Mouse (Mus musculus): ENCODE results near the gene Gstt1. TPM values are rescaled to one million over a fixed set of nuclear protein-coding genes. Genes with fewer than 3 reads are reported as not detected.
"Not testable (repeated sequence)": the region's sequence is repeated elsewhere in the genome, so short reads cannot be mapped to it uniquely, and the experiment has no call there.

Gene Gstt1
- polyA plus RNA-seq (2015; fragmentation: Nextera tagmentation; extraction: Ambion mirVana): 16.5 and 19.7 TPM in 2 replicates

GRCm38 (mm10) chr10:75798176-75798696 is at the start of gene Gstt1:
TSS of gene Gstt1 (minus strand) at chr10:75798584.
- WGBS: 3% methylated on average over 18 of the region's 18 CpGs
- no peaks in the 10 kb centered on the region for H3K36me3 ChIP-seq (ENCODE audit: insufficient read depth, low read length)
- H3K27me3 ChIP-seq (ENCODE audit: insufficient read depth, low read length): no peaks in the 10 kb centered on the region; the same call in 1 of the 2 replicates
- peaks cover 25% of the 10 kb centered on the region for H3K4me1 ChIP-seq (ENCODE audit: insufficient read depth, low read length)
- H3K9me3 ChIP-seq (ENCODE audit: low read length): no peaks in the 10 kb centered on the region
- H3K9ac ChIP-seq (replicated peaks; ENCODE audit: low read length): peak within 1 kb of the TSS; percentile 69
- H3K27ac ChIP-seq (ENCODE audit: low read length): peak within 1 kb of the TSS; percentile 61; the same call in 1 of the 2 replicates
- peak; percentile 44; the same call in 1 of the 2 replicates for ATAC-seq (ENCODE audit: low FRiP score, low TSS enrichment)
- H3K4me3 ChIP-seq (ENCODE audit: low read length): peak within 1 kb of the TSS; percentile 53
- H3K4me2 ChIP-seq (replicated peaks; ENCODE audit: low read depth, low read length): peak within 1 kb of the TSS; percentile 91

DNA sequence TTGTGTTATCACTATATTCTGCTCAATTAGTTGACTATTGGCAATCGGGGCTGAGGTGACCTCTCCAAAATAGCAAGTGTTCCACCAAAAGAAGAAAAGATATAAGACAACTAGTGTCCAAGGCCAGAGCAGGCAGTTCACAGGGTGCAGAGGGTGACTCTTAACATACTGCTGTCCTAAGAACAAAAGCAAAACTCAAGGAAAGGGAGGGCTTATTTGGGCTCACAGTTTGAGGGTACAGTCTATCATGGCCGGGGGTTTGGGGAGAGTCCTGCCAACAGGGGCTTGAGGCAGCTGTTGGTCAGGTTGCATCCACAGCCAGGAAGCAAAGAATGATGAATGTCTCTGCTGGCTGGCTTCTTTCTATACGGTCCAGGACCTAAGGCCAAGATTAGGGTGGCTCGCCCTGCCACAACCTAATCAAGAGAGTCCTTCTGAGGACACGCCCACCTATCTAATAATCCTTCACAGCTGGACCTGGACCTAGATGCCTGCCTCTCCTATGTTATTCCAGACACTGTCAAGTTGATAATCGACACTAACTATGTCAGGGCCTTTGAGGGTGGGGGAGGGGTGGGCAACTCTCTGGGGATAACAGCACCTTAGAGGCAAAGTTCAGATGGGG is 47.0 kb upstream of the Gstt1 start:
- no peak for ATAC-seq (ENCODE audit: low FRiP score, low TSS enrichment)
- no peaks in the 10 kb centered on the region for H3K4me1 ChIP-seq (ENCODE audit: insufficient read depth, low read length)
- H3K9me3 ChIP-seq (ENCODE audit: low read length): no peaks in the 10 kb centered on the region
- 71% methylated on average over 6 of the region's 6 CpGs for WGBS
- H3K9ac ChIP-seq (replicated peaks; ENCODE audit: low read length): no peak overlapping the region
- no peak overlapping the region for H3K4me3 ChIP-seq (ENCODE audit: low read length)
- H3K27ac ChIP-seq (ENCODE audit: low read length): no peak overlapping the region
- no peak overlapping the region for H3K4me2 ChIP-seq (replicated peaks; ENCODE audit: low read depth, low read length)
- H3K27me3 ChIP-seq (ENCODE audit: insufficient read depth, low read length): no peaks in the 10 kb centered on the region
- no peaks in the 10 kb centered on the region for H3K36me3 ChIP-seq (ENCODE audit: insufficient read depth, low read length)

DNA sequence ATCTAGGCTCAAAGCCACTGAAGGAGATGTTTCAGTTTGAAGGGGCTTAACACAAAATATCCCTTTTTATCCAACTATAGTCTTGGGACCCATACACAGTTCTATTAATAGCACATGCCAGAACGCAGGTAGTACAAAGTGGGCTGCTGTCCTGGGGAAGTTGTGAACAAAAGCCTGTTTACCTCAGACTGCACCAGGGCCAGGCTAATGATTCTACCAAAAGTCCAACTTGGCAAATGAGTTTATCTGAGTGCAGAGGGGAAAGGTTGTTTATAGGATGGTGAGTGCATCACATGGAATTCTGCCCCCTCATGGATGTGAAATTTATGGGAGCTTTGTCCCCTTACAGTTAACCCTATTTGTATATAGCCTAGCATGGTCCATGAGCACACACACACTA is 46.4 kb upstream of the Gstt1 start:
- no peak overlapping the region for H3K27ac ChIP-seq (ENCODE audit: low read length)
- H3K36me3 ChIP-seq (ENCODE audit: insufficient read depth, low read length): no peaks in the 10 kb centered on the region
- no peaks in the 10 kb centered on the region for H3K4me1 ChIP-seq (ENCODE audit: insufficient read depth, low read length)
- H3K4me2 ChIP-seq (replicated peaks; ENCODE audit: low read depth, low read length): no peak overlapping the region
- no peak overlapping the region for H3K9ac ChIP-seq (replicated peaks; ENCODE audit: low read length)
- 85% methylated on average over 1 of the region's 1 CpGs for WGBS
- H3K27me3 ChIP-seq (ENCODE audit: insufficient read depth, low read length): no peaks in the 10 kb centered on the region
- no peak for ATAC-seq (ENCODE audit: low FRiP score, low TSS enrichment)
- no peaks in the 10 kb centered on the region for H3K9me3 ChIP-seq (ENCODE audit: low read length)
- no peak overlapping the region for H3K4me3 ChIP-seq (ENCODE audit: low read length)

GRCm38 (mm10) chr10:75843898-75844297 is 45.5 kb upstream of the Gstt1 start:
- not testable (repeated sequence) for H3K4me2 ChIP-seq (replicated peaks; ENCODE audit: low read depth, low read length); H3K9me3 ChIP-seq (ENCODE audit: low read length); H3K4me1 ChIP-seq (ENCODE audit: insufficient read depth, low read length); ATAC-seq (ENCODE audit: low FRiP score, low TSS enrichment); H3K27ac ChIP-seq (ENCODE audit: low read length); H3K4me3 ChIP-seq (ENCODE audit: low read length); H3K36me3 ChIP-seq (ENCODE audit: insufficient read depth, low read length); H3K9ac ChIP-seq (replicated peaks; ENCODE audit: low read length); H3K27me3 ChIP-seq (ENCODE audit: insufficient read depth, low read length)
- 74% methylated on average over 6 of the region's 6 CpGs for WGBS

DNA sequence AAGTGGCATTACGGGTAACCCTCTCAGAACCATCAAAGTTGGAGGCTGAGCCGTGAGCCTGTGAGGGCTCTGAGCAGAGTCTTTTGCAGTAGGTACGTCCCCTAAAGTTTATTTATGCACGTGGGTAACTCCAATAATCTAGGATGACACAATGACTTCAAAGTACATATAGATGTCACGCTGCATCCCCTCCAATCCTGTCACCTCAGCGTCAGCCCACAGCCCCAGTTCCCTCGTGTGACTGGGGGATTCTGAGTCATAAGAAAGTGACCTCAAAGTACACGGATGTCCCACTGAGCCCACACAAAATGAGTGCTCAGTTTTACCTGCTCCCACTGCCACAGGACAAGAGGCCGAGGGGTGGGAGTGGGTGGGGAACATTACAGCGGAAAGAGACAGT is 40.7 kb upstream of the Gstt1 start:
- Histone ChIP-seq H3K9ac (replicated peaks; ENCODE audit: low read length) (no peak overlapping the region), H3K27ac (ENCODE audit: low read length) (no peak overlapping the region), H3K36me3 (ENCODE audit: insufficient read depth, low read length) (no peaks in the 10 kb centered on the region), H3K4me2 (replicated peaks; ENCODE audit: low read depth, low read length) (no peak overlapping the region), H3K4me1 (ENCODE audit: insufficient read depth, low read length) (peaks cover 32% of the 10 kb centered on the region), H3K9me3 (ENCODE audit: low read length) (no peaks in the 10 kb centered on the region), H3K27me3 (ENCODE audit: insufficient read depth, low read length) (no peaks in the 10 kb centered on the region), H3K4me3 (ENCODE audit: low read length) (no peak overlapping the region)
- ATAC-seq (ENCODE audit: low FRiP score, low TSS enrichment): no peak
- WGBS: 84% methylated on average over 10 of the region's 10 CpGs

DNA sequence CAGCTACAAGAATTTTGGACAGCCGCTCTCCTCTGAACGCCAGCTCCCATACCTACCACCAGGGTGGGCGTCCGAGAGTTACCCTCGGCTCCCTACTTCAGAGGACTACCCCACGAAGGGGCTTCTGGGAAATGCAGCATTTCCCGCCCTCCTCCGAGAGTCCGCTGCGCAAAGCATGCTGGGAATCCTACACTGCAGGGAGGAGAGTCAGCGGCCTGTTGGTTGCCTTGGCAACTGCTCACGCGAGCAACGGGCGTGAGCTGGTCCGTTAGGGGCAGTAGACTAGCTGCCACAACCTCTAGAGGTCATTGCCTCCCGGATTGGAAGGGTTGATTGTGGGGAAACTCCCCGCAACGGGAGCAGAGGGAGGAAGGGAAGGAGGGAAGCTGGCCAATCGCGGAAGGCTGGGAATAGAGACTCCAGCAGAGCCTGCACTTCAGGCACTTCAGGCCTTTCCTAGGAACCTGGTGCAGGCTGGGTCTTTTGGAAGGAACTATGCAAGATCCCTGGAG is 38.9 kb upstream of the Gstt1 start, which contains the start of gene Gstt2:
Gene Gstt2, minus strand, starts transcription at position 177 of the 512 bp plus-strand sequence.
- H3K36me3 ChIP-seq (ENCODE audit: insufficient read depth, low read length): no peaks in the 10 kb centered on the region
- WGBS: under 1% methylated on average over 21 of the region's 21 CpGs

DNA sequence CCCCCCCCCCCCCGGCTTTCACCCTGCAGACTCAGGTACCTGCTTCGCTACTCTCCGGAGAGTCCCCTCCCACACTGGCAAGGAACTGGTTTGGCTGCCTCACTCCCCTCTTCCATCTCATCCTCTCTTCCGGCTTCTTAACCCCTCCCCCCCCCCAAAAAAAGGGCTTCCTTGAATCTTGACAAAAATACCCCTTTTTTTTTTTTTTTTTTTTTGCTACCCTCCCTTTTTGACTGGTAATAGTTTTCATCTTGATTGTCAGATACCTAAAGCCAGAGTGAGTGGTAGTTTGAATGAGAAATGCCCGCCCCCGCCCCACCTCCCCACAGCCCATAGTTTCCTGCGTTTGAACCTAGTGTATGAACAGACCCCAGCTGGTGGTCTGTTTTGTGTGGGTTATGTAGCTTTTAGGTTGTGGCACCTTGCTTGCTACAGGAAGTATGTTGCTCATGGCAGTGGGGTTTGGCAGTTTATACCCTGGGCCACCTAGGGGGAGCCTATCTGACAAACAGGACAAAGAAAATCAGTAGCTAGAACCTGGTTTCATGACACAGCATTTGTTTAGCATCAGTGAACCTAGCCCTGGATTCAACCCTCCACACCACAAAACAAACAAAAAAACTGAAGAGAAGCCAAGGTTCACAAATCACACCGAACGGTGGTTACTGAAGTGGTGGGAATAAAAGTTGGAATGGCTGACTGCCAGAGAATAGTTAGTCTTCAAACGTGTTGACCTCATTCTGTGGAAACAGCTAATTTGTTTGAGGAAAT is 37.6 kb upstream of the Gstt1 start:
- peak overlapping the region; percentile 37 for H3K4me3 ChIP-seq (ENCODE audit: low read length)
- H3K4me1 ChIP-seq (ENCODE audit: insufficient read depth, low read length): peaks cover 43% of the 10 kb centered on the region
- H3K9me3 ChIP-seq (ENCODE audit: low read length): no peaks in the 10 kb centered on the region
- no peaks in the 10 kb centered on the region for H3K27me3 ChIP-seq (ENCODE audit: insufficient read depth, low read length)
- H3K27ac ChIP-seq (ENCODE audit: low read length): peak overlapping the region; percentile 90
- ATAC-seq (ENCODE audit: low FRiP score, low TSS enrichment): no peak
- peak overlapping the region; percentile 66 for H3K4me2 ChIP-seq (replicated peaks; ENCODE audit: low read depth, low read length)
- H3K9ac ChIP-seq (replicated peaks; ENCODE audit: low read length): no peak overlapping the region
- WGBS: 14% methylated on average over 7 of the region's 10 CpGs
- H3K36me3 ChIP-seq (ENCODE audit: insufficient read depth, low read length): no peaks in the 10 kb centered on the region

More for the DNA sequence above, 38.9 kb upstream of the Gstt1 start, which contains the start of gene Gstt2:
- no peaks in the 10 kb centered on the region for H3K27me3 ChIP-seq (ENCODE audit: insufficient read depth, low read length)
- H3K9ac ChIP-seq (replicated peaks; ENCODE audit: low read length): peak within 1 kb of the TSS; percentile 65
- H3K27ac ChIP-seq (ENCODE audit: low read length): peak within 1 kb of the TSS; percentile 90
- H3K4me3 ChIP-seq (ENCODE audit: low read length): peak within 1 kb of the TSS; percentile 54
- H3K4me1 ChIP-seq (ENCODE audit: insufficient read depth, low read length): peaks cover 43% of the 10 kb centered on the region
- peak within 1 kb of the TSS; percentile 66 for H3K4me2 ChIP-seq (replicated peaks; ENCODE audit: low read depth, low read length)
- H3K9me3 ChIP-seq (ENCODE audit: low read length): no peaks in the 10 kb centered on the region
- ATAC-seq (ENCODE audit: low FRiP score, low TSS enrichment): peak; percentile 86

DNA sequence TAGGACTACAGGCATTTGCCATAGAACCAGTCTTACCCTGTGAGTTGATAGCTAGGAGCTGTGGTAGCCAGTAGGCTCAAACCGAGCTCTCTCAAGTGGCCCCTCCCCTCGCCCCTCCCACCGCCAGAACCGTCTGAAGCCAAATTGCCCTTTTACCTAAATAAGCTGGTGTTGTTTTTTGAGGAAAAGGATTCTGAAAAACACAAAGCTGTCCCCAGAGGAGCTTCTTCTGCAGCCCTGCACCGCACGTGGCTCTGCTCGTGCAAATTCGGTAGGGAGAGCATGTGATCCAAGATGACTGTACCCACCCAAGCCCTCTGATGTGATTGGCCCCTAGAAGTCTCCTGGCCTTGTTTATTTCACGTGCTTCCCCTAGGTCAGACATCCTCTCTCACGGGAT is 36.9 kb upstream of the Gstt1 start:
- H3K4me3 ChIP-seq (ENCODE audit: low read length): peak overlapping the region; percentile 37
- no peaks in the 10 kb centered on the region for H3K36me3 ChIP-seq (ENCODE audit: insufficient read depth, low read length)
- H3K4me2 ChIP-seq (replicated peaks; ENCODE audit: low read depth, low read length): peak overlapping the region; percentile 66
- H3K9me3 ChIP-seq (ENCODE audit: low read length): no peaks in the 10 kb centered on the region
- H3K4me1 ChIP-seq (ENCODE audit: insufficient read depth, low read length): peaks cover 43% of the 10 kb centered on the region
- ATAC-seq (ENCODE audit: low FRiP score, low TSS enrichment): 0 out of 2 replicates have a peak, but pooled peaks have one; percentile 29
- under 1% methylated on average over 10 of the region's 10 CpGs for WGBS
- H3K27me3 ChIP-seq (ENCODE audit: insufficient read depth, low read length): no peaks in the 10 kb centered on the region
- peak overlapping the region; percentile 46; the same call in 1 of the 2 replicates for H3K27ac ChIP-seq (ENCODE audit: low read length)
- H3K9ac ChIP-seq (replicated peaks; ENCODE audit: low read length): no peak overlapping the region

DNA sequence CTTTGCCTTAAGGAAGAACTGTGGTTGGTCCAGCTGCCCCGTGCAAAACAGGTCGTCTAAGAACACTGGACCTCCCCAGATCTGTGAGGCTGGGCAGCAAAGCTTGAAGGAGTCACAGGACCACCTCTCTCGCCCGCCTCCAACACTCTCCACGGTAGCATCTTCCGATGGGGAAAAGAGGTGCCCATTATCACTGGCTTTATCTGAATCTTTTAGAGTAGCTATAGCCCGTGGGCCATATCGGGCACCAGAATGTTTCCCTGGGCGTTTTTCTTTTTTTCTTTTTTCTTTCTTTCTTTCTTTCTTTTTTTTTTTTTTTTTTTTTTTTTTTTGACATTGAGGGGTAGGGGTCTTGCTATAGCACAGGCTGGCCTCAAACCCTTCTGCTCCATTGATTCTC is 36.3 kb upstream of the Gstt1 start:
- Histone ChIP-seq H3K27me3 (ENCODE audit: insufficient read depth, low read length) (no peaks in the 10 kb centered on the region), H3K36me3 (ENCODE audit: insufficient read depth, low read length) (no peaks in the 10 kb centered on the region), H3K4me2 (replicated peaks; ENCODE audit: low read depth, low read length) (peak overlapping the region; percentile 66), H3K9ac (replicated peaks; ENCODE audit: low read length) (peak overlapping the region; percentile 74), H3K9me3 (ENCODE audit: low read length) (no peaks in the 10 kb centered on the region), H3K27ac (ENCODE audit: low read length) (peak overlapping the region; percentile 88), H3K4me1 (ENCODE audit: insufficient read depth, low read length) (peaks cover 43% of the 10 kb centered on the region), H3K4me3 (ENCODE audit: low read length) (peak overlapping the region; percentile 53)
- ATAC-seq (ENCODE audit: low FRiP score, low TSS enrichment): no peak; the same call in 1 of the 2 replicates
- 14% methylated on average over 9 of the region's 9 CpGs for WGBS
